Mouse (Mus musculus) embryonic facial prominence, embryonic 14.5 days (tissue): ENCODE measurements around the gene Mov10l1. TPM values are rescaled to one million over a fixed set of nuclear protein-coding genes. Genes with fewer than 3 reads are reported as not detected.
A peak's percentile ranks its signal among the peaks of the same experiment; 100 is the strongest.

Experiments used
- ATAC-seq: fragments of 200-750 bp; cut with Nextera tagmentation; 2 replicates; pipeline ENCODE4 v1.8.0; 2017; ENCODE audit warnings: low read depth, moderate number of reproducible peaks, moderate TSS enrichment
- DNase-seq: peaks from one replicate; pipeline ENCODE4 v3.0.0-alpha.2; 2015; ENCODE audit warnings: low spot score
- H3K27ac ChIP-seq: fragments of 300-500 bp; sonication (generic); replicated peaks from 2 replicates; pipeline ENCODE4 v1.5.1; 2014; ENCODE audit warnings: low read depth, mild to moderate bottlenecking, low read length, moderate library complexity
- H3K27me3 ChIP-seq: fragments of 300-500 bp; sonication (generic); replicated peaks from 2 replicates; pipeline ENCODE4 v1.6.1; 2014; ENCODE audit warnings: low read length; ENCODE audit not compliant: control insufficient read depth, insufficient read depth
- H3K36me3 ChIP-seq: fragments of 300-500 bp; sonication (generic); 2 replicates; pipeline ENCODE4 v1.6.1; 2014; ENCODE audit warnings: low read length, mixed read lengths; ENCODE audit not compliant: control insufficient read depth, insufficient read depth
- H3K4me1 ChIP-seq: fragments of 300-500 bp; sonication (generic); 2 replicates; pipeline ENCODE4 v1.6.1; 2014; ENCODE audit warnings: antibody characterized with exemption, low read length; ENCODE audit not compliant: control insufficient read depth, insufficient read depth
- H3K4me2 ChIP-seq: fragments of 300-500 bp; sonication (generic); 2 replicates; pipeline ENCODE4 v1.6.1; 2014; ENCODE audit warnings: low read depth, mild to moderate bottlenecking, low read length, moderate library complexity, mixed read lengths
- H3K4me3 ChIP-seq: fragments of 300-500 bp; sonication (generic); 2 replicates; pipeline ENCODE4 v1.5.1; 2014; ENCODE audit warnings: low read depth, mild to moderate bottlenecking, low read length
- H3K9ac ChIP-seq: fragments of 300-500 bp; sonication (generic); 2 replicates; pipeline ENCODE4 v1.6.1; 2014; ENCODE audit warnings: low read depth, mild to moderate bottlenecking, low read length, moderate library complexity, mixed read lengths
- H3K9me3 ChIP-seq: fragments of 300-500 bp; sonication (generic); 2 replicates; pipeline ENCODE4 v1.6.1; 2016; ENCODE audit warnings: low read length; ENCODE audit not compliant: control insufficient read depth
- WGBS: fragments of 180-500 bp; shearing (Covaris S2); extraction: QIAGEN DNeasy Blood & Tissue Kit; methylation state at CpG from one replicate; pipeline ENCODE4 v1.1.7; 2014; 5-methylcytosine and 5-hydroxymethylcytosine counted together
- polyA plus RNA-seq: library from polyadenylated mRNA; unstranded; fragments of >200 nt; fragmentation: Nextera tagmentation; extraction: Ambion mirVana; gene quantifications from 2 replicates; pipeline ENCODE4 v1.2.1, GENCODE M21; 2014

Mov10l1 gene
- polyA plus RNA-seq, 1 experiment from 2014 or later, result 0.26 TPM

DNA sequence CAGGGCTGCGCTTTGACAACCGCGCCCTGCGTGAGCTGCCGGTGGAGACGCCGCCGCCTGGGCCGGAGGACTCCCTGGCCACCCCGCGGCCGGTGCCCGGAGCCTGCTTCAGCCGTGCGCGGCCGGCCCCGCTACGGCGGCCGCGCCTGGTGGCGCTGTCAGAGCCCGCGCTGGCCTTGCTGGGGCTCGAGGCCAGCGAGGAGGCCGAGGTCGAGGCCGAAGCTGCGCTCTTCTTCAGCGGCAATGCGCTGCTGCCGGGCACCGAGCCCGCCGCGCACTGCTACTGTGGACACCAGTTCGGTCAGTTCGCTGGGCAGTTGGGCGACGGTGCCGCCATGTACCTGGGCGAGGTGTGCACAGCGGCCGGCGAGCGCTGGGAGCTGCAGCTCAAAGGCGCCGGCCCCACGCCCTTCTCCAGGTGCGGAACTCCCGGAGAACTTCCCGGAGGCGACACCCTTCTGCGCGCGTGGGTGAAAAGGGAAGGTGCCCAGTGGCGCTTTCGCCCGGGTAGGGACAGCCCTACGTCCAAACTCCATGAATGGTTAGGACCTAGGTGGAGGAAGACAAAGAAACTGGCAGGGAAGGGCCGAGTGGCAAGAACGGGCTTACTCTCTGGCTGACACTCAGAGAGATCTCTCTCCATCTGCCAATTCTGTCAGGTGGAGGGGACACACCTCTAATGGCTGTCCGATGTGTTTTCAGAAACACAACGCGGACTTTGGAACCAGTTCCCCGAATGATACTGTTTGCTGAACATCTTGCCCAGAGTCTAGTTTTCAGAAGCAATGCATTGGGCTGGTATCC, 106.7 kb downstream of the Mov10l1 start:
- WGBS, result 3% methylated on average over 49 of the region's 68 CpGs
- no peak for DNase-seq
- Histone ChIP-seq H3K9ac (peak overlapping the region; percentile 95), H3K4me3 (peak overlapping the region; percentile 98), H3K27ac (peak overlapping the region; percentile 63), H3K36me3 (peaks cover 52% of the 10 kb centered on the region), H3K4me2 (peak overlapping the region; percentile 95), H3K9me3 (no peaks in the 10 kb centered on the region), H3K4me1 (peaks cover 9% of the 10 kb centered on the region), H3K27me3 (no peaks in the 10 kb centered on the region)
- ATAC-seq, result peak; percentile 60

GRCm38 (mm10) chr15:89090662-89091061, 108.0 kb downstream of the Mov10l1 start:
- H3K9ac ChIP-seq, result no peak overlapping the region
- H3K27me3 ChIP-seq, result no peaks in the 10 kb centered on the region
- WGBS, result 76% methylated on average over 4 of the region's 4 CpGs
- H3K4me2 ChIP-seq, result 0 out of 2 replicates have a peak overlapping the region, but pooled peaks have one; percentile 95
- H3K4me3 ChIP-seq, result no peak overlapping the region
- no peaks in the 10 kb centered on the region for H3K9me3 ChIP-seq
- ATAC-seq (no peak), DNase-seq (no peak)
- H3K4me1 ChIP-seq, result peaks cover 9% of the 10 kb centered on the region
- peaks cover 52% of the 10 kb centered on the region for H3K36me3 ChIP-seq
- no peak overlapping the region for H3K27ac ChIP-seq

- H3K4me3 ChIP-seq, result no peak overlapping the region
- WGBS, result 77% methylated on average over 5 of the region's 5 CpGs
- H3K36me3 ChIP-seq, result peaks cover 52% of the 10 kb centered on the region
Observed at GRCm38 (mm10) chr15:89092181-89092580, 109.5 kb downstream of the Mov10l1 start.

GRCm38 (mm10) chr15:89097450-89097849, 114.7 kb downstream of the Mov10l1 start:
- WGBS, result 91% methylated on average over 5 of the region's 5 CpGs
- DNase-seq (no peak), ATAC-seq (no peak)
- Histone ChIP-seq H3K4me2 (no peak overlapping the region), H3K36me3 (peaks cover 98% of the 10 kb centered on the region), H3K27me3 (no peaks in the 10 kb centered on the region), H3K9ac (no peak overlapping the region), H3K4me3 (no peak overlapping the region), H3K27ac (no peak overlapping the region), H3K9me3 (no peaks in the 10 kb centered on the region), H3K4me1 (no peaks in the 10 kb centered on the region)

More at GRCm38 (mm10) chr15:89092181-89092580, 109.5 kb downstream of the Mov10l1 start:
- DNase-seq (no peak), ATAC-seq (no peak)
- Histone ChIP-seq H3K4me2 (no peak overlapping the region), H3K27ac (no peak overlapping the region), H3K27me3 (no peaks in the 10 kb centered on the region), H3K4me1 (peaks cover 9% of the 10 kb centered on the region), H3K9ac (no peak overlapping the region), H3K9me3 (no peaks in the 10 kb centered on the region)

- Histone ChIP-seq H3K9me3 (no peaks in the 10 kb centered on the region), H3K27ac (no peak overlapping the region), H3K4me1 (no peaks in the 10 kb centered on the region), H3K4me2 (no peak overlapping the region), H3K27me3 (no peaks in the 10 kb centered on the region), H3K36me3 (peaks cover 99% of the 10 kb centered on the region), H3K9ac (no peak overlapping the region), H3K4me3 (no peak overlapping the region)
- DNase-seq (no peak), ATAC-seq (no peak)
- WGBS, result 85% methylated on average over 7 of the region's 7 CpGs
Observed at GRCm38 (mm10) chr15:89098616-89099015, 115.9 kb downstream of the Mov10l1 start.

GRCm38 (mm10) chr15:89100823-89101222, 118.1 kb downstream of the Mov10l1 start:
- ATAC-seq, result 0 out of 2 replicates have a peak, but pooled peaks have one; percentile 16
- Histone ChIP-seq H3K27me3 (no peaks in the 10 kb centered on the region), H3K27ac (no peak overlapping the region), H3K36me3 (peaks cover 99% of the 10 kb centered on the region), H3K4me3 (no peak overlapping the region), H3K9me3 (no peaks in the 10 kb centered on the region), H3K9ac (no peak overlapping the region), H3K4me1 (no peaks in the 10 kb centered on the region), H3K4me2 (no peak overlapping the region)
- WGBS, result 86% methylated on average over 12 of the region's 12 CpGs
- DNase-seq, result peak; percentile 14

DNA sequence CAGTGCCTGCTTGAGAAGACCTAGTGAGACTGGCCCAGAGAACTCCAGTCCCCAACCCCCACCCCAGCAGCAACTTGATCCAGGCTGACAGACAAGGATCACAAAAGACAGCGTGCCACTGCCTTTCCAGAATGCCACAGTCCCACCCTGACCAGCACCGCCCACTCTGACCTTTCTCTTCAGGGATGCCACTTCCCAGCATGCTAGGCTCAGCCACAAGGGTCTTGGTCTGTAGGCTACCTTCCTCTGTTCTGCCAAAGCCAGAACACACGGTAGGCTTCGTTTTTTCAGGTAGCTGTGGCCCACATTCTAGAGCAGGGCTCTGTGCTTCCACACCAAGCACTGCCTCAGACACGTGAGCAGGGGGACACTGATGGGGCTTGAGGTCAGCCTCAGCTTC, 119.9 kb downstream of the Mov10l1 start:
- no peak overlapping the region for H3K4me3 ChIP-seq
- H3K27ac ChIP-seq, result no peak overlapping the region
- H3K27me3 ChIP-seq, result no peaks in the 10 kb centered on the region
- no peak overlapping the region for H3K9ac ChIP-seq
- no peak for ATAC-seq
- no peak for DNase-seq
- no peaks in the 10 kb centered on the region for H3K4me1 ChIP-seq
- WGBS, result 72% methylated on average over 5 of the region's 5 CpGs
- H3K4me2 ChIP-seq, result no peak overlapping the region
- no peaks in the 10 kb centered on the region for H3K9me3 ChIP-seq
- peaks cover 98% of the 10 kb centered on the region for H3K36me3 ChIP-seq

GRCm38 (mm10) chr15:89103921-89104320, 121.2 kb downstream of the Mov10l1 start:
- H3K4me3 ChIP-seq, result no peak overlapping the region
- H3K9me3 ChIP-seq, result no peaks in the 10 kb centered on the region
- no peak overlapping the region for H3K27ac ChIP-seq
- no peak for DNase-seq
- peaks cover 100% of the 10 kb centered on the region for H3K36me3 ChIP-seq
- 89% methylated on average over 10 of the region's 10 CpGs for WGBS
- H3K9ac ChIP-seq, result no peak overlapping the region
- H3K4me2 ChIP-seq, result no peak overlapping the region
- ATAC-seq, result no peak
- H3K27me3 ChIP-seq, result no peaks in the 10 kb centered on the region
- H3K4me1 ChIP-seq, result no peaks in the 10 kb centered on the region

DNA sequence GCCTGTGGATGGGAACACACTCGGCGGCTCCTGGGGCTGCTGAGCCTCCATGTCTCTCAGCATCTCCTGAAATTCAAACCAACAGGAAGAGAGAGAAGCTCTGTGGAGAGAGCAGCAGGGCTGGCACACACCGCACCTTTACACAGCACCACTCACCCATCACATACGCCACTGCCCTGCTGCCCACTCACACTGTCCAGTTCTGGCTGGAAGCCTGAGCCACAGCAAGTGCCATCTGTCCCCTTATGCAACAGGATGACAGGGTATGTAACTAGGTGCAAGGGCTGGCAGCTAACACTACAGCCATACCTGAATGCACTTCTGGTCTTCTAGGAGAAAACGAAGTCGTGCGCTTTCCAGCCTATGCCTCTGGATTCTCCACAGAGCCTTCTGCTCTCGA, 121.7 kb downstream of the Mov10l1 start:
- Histone ChIP-seq H3K4me3 (no peak overlapping the region), H3K27me3 (no peaks in the 10 kb centered on the region), H3K27ac (no peak overlapping the region), H3K9me3 (no peaks in the 10 kb centered on the region), H3K9ac (no peak overlapping the region), H3K36me3 (peaks cover 100% of the 10 kb centered on the region), H3K4me1 (no peaks in the 10 kb centered on the region), H3K4me2 (no peak overlapping the region)
- no peak for DNase-seq
- no peak for ATAC-seq
- 86% methylated on average over 8 of the region's 8 CpGs for WGBS
